Mouse (Mus musculus): Measurements from ENCODE around the gene Fmo3.

DNA sequence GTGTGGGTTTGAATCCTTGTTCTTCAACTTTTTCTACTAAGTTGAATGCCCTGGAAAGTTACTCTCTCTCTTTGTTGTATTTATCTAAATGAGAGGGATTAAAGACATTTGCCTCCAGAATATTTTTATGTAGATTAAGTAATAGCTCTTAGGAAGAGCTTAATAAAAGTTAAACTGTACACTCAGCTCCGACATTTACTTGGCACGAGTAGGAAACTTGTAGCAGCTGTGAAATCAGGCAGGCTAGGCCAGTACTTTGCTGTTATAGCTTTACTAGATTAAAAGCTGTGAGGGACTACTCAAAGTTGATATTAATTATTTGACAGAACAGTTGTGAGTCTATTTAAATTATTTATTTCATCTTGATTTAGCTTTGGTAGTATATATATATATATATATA is 19.2 kb upstream of the Fmo3 start:
- TF ChIP-seq POLR2A (IDR thresholded peaks at IDR 0.05; ENCODE audit: control insufficient read depth, low read depth, low read length) (no peak), CTCF (IDR thresholded peaks at IDR 0.05; ENCODE audit: control insufficient read depth, insufficient read depth, insufficient replicate concordance, low read depth, low read length) (no peak)
